Mouse (Mus musculus) myocyte (in vitro differentiated cells): ENCODE data around the gene Myoz1. TPM values are rescaled to one million over a fixed set of nuclear protein-coding genes. Genes with fewer than 3 reads are reported as not detected.

Experiments
- H3K27me3 ChIP-seq: one replicate; pipeline ENCODE4 v1.6.1; 2011; ENCODE audit not compliant: control insufficient read depth, insufficient read depth, insufficient read length
- H3K36me3 ChIP-seq: one replicate; pipeline ENCODE4 v1.6.1; 2011; ENCODE audit not compliant: control insufficient read depth, insufficient read depth
- H3K4me2 ChIP-seq: one replicate; pipeline ENCODE4 v1.6.1; 2011; ENCODE audit warnings: low read depth, control low read depth
- H3K4me3 ChIP-seq: one replicate; pipeline ENCODE4 v1.5.1; 2011; ENCODE audit warnings: mild to moderate bottlenecking, control low read depth, moderate library complexity
- H3K79me2 ChIP-seq: one replicate; pipeline ENCODE4 v1.6.1; 2011; ENCODE audit not compliant: control insufficient read depth, insufficient read depth
- H3ac ChIP-seq: one replicate; pipeline ENCODE4 v1.6.1; 2011; ENCODE audit not compliant: control insufficient read depth, insufficient read length
- CEBPB ChIP-seq: IDR thresholded peaks from 2 replicates; pipeline ENCODE4 v1.6.1; 2011; ENCODE audit warnings: mild to moderate bottlenecking, moderate library complexity; ENCODE audit not compliant: poor library complexity, insufficient read depth, severe bottlenecking
- E2F4 ChIP-seq: IDR thresholded peaks from one replicate; pipeline ENCODE4 v1.6.1; 2011; ENCODE audit warnings: mild to moderate bottlenecking, control low read depth, moderate library complexity; ENCODE audit not compliant: insufficient read depth
- MAX ChIP-seq: IDR thresholded peaks from one replicate; pipeline ENCODE4 v1.6.1; 2011; ENCODE audit warnings: low read depth, mild to moderate bottlenecking, control low read depth
- MYOD1 ChIP-seq, 3 experiments: IDR thresholded peaks; one replicate each; pipeline ENCODE4 v1.6.1; 2011; ENCODE audit warnings: control low read depth in 2 of 3, low read depth in 2 of 3, mild to moderate bottlenecking in 2 of 3, moderate library complexity in 1 of 3; ENCODE audit not compliant: insufficient read length in 2 of 3, control insufficient read depth in 1 of 3
- MYOG ChIP-seq, 3 experiments: IDR thresholded peaks; one replicate each; pipeline ENCODE4 v1.6.1; 2011; ENCODE audit warnings: control low read depth in 2 of 3, low read depth in 2 of 3, mild to moderate bottlenecking in 2 of 3; ENCODE audit not compliant: insufficient read length in 2 of 3, control insufficient read depth in 1 of 3, insufficient read depth in 1 of 3
- POLR2A ChIP-seq: IDR thresholded peaks from one replicate; pipeline ENCODE4 v1.6.1; 2011; ENCODE audit warnings: low read depth, mild to moderate bottlenecking, control low read depth, moderate library complexity; ENCODE audit not compliant: insufficient read length
- POLR2AphosphoS2 ChIP-seq: IDR thresholded peaks from one replicate; pipeline ENCODE4 v1.6.1; 2011; ENCODE audit warnings: low read depth, control low read depth; ENCODE audit not compliant: insufficient read length
- REST ChIP-seq: IDR thresholded peaks from one replicate; pipeline ENCODE4 v1.6.1; 2011; ENCODE audit warnings: mild to moderate bottlenecking, control low read depth, moderate library complexity; ENCODE audit not compliant: insufficient read depth, insufficient read length
- SRF ChIP-seq: IDR thresholded peaks from one replicate; pipeline ENCODE4 v1.6.1; 2011; ENCODE audit warnings: low read depth; ENCODE audit not compliant: control insufficient read depth, insufficient read length
- TCF12 ChIP-seq: IDR thresholded peaks from one replicate; pipeline ENCODE4 v1.6.1; 2011; ENCODE audit warnings: mild to moderate bottlenecking, control low read depth; ENCODE audit not compliant: poor library complexity, insufficient read depth, severe bottlenecking
- TCF3 ChIP-seq: IDR thresholded peaks from one replicate; pipeline ENCODE4 v1.6.1; 2011; ENCODE audit warnings: low read depth, control low read depth; ENCODE audit not compliant: insufficient read length
- USF1 ChIP-seq: IDR thresholded peaks from one replicate; pipeline ENCODE4 v1.6.1; 2011; ENCODE audit warnings: low read depth, mild to moderate bottlenecking, control low read depth, moderate library complexity
- polyA plus RNA-seq: library from polyadenylated mRNA; unstranded; fragments of >200 nt; fragmentation: generic; extraction: Trizol; gene quantifications from one replicate; pipeline ENCODE4 v1.2.1, GENCODE M21; 2012; ENCODE audit warnings: missing spikeins

Myoz1 gene
- polyA plus RNA-seq, 1 experiment, result 8.6 TPM

DNA sequence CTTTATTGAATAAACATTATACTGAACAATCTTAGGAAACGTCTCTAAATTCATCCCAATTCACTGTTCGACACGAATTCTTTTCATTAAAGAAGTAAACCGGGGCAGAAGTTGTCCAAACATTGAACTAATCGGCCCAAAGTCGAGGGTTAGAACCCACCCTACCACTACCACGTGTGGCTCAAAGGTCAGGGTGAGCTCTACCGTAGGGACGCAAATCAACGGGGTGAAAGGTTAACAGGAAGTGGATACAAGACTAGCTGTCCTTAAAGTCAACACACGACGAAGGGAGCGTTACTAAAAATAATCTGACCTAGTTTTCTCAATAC is 17.4 kb upstream of the Myoz1 start:
- H3ac ChIP-seq, result peak overlapping the region; percentile 43
- H3K4me3 ChIP-seq, result peak overlapping the region; percentile 73
- H3K36me3 ChIP-seq, result peaks cover 27% of the 10 kb centered on the region
- peak overlapping the region; percentile 99 for H3K4me2 ChIP-seq
- no peaks in the 10 kb centered on the region for H3K27me3 ChIP-seq
- no peak for TF ChIP-seq E2F4
- no peak for TF ChIP-seq TCF3
- no peak for TF ChIP-seq MYOD1 (IDR thresholded peaks at IDR 0.05; ENCODE audit: control insufficient read depth in 1 of 3, insufficient read length in 2 of 3, low read depth in 2 of 3)
- TF ChIP-seq USF1, result peak; percentile 61
- TF ChIP-seq REST, result no peak
- TF ChIP-seq POLR2AphosphoS2, result no peak
- TF ChIP-seq MAX, result peak; percentile 32
- TF ChIP-seq SRF, result no peak
- H3K79me2 ChIP-seq, result peaks cover 38% of the 10 kb centered on the region

- Histone ChIP-seq H3K4me3 (peak overlapping the region; percentile 73), H3K36me3 (peaks cover 20% of the 10 kb centered on the region), H3K27me3 (no peaks in the 10 kb centered on the region), H3K79me2 (peaks cover 32% of the 10 kb centered on the region), H3ac (no peak overlapping the region), H3K4me2 (peak overlapping the region; percentile 99)
- TF ChIP-seq REST, result no peak
- TF ChIP-seq CEBPB, result no peak
- no peak for TF ChIP-seq MYOG (IDR thresholded peaks at IDR 0.05; ENCODE audit: control insufficient read depth in 1 of 3, insufficient read depth in 1 of 3, insufficient read length in 2 of 3, low read depth in 2 of 3)
These were observed 16.6 kb upstream of the Myoz1 start for GRCm38 (mm10) chr14:20672990-20673389.

GRCm38 (mm10) chr14:20668154-20668810 is 11.9 kb upstream of the Myoz1 start, which contains the start of gene Synpo2l:
TSS of gene Synpo2l (minus strand) at chr14:20668354.
- Histone ChIP-seq H3K27me3 (no peaks in the 10 kb centered on the region), H3K4me3 (peak within 1 kb of the TSS; percentile 25), H3K79me2 (peaks cover 20% of the 10 kb centered on the region), H3K4me2 (peak within 1 kb of the TSS; percentile 84), H3ac (peak within 1 kb of the TSS; percentile 14), H3K36me3 (no peaks in the 10 kb centered on the region)
- TF ChIP-seq CEBPB (0 out of 2 replicates have a peak, but pooled peaks have one; percentile 0), POLR2A (peak; percentile 76), USF1 (no peak), MYOD1 (IDR thresholded peaks at IDR 0.05; ENCODE audit: control insufficient read depth in 1 of 3, insufficient read length in 2 of 3, low read depth in 2 of 3) (peak; percentile 94 to 99 (median 98)), MYOG (IDR thresholded peaks at IDR 0.05; ENCODE audit: control insufficient read depth in 1 of 3, insufficient read depth in 1 of 3, insufficient read length in 2 of 3, low read depth in 2 of 3) (peak in 2 of 3 experiments; percentile 82 to 90), SRF (no peak), REST (no peak), TCF12 (peak; percentile 67), E2F4 (no peak), MAX (no peak), TCF3 (peak; percentile 72), POLR2AphosphoS2 (peak; percentile 79)

DNA sequence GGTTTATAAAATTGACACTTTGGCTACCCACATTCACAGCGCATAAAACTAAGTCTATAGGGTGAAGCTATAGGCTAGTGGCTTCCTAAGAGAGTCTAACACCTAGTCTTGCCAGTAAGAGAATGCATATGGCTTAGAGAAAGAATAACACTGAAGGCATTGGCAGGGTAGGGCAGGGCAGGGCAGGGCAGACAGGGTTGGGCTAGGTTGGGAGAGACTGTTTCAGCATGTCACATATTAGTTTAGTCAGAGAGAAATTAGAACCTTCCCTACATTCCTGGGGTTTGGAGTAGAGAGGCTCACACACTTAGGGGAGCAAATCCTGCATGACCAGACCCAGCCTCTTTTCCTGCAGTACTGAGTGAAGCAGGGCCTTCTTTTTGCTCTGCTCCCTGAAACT is 11.1 kb upstream of the Myoz1 start:
- Histone ChIP-seq H3ac (peak overlapping the region; percentile 14), H3K4me3 (peak overlapping the region; percentile 25)

GRCm38 (mm10) chr14:20664436-20664835 is 8.1 kb upstream of the Myoz1 start:
- H3K79me2 ChIP-seq, result peaks cover 31% of the 10 kb centered on the region
- peak overlapping the region; percentile 20 for H3ac ChIP-seq
- peak overlapping the region; percentile 46 for H3K4me3 ChIP-seq
- H3K27me3 ChIP-seq, result no peaks in the 10 kb centered on the region
- no peaks in the 10 kb centered on the region for H3K36me3 ChIP-seq
- TF ChIP-seq REST (no peak), POLR2A (peak; percentile 26), CEBPB (no peak), E2F4 (no peak), MAX (no peak), USF1 (no peak), POLR2AphosphoS2 (no peak), TCF3 (no peak), TCF12 (peak; percentile 43), MYOD1 (IDR thresholded peaks at IDR 0.05; ENCODE audit: control insufficient read depth in 1 of 3, insufficient read length in 2 of 3, low read depth in 2 of 3) (peak; percentile 81 to 98 (median 87)), SRF (no peak), MYOG (IDR thresholded peaks at IDR 0.05; ENCODE audit: control insufficient read depth in 1 of 3, insufficient read depth in 1 of 3, insufficient read length in 2 of 3, low read depth in 2 of 3) (peak in 1 of 3 experiments; percentile 51)
- peak overlapping the region; percentile 84 for H3K4me2 ChIP-seq

More for the DNA sequence above, 11.1 kb upstream of the Myoz1 start:
- no peaks in the 10 kb centered on the region for H3K36me3 ChIP-seq
- H3K79me2 ChIP-seq, result peaks cover 29% of the 10 kb centered on the region
- TF ChIP-seq MYOG (IDR thresholded peaks at IDR 0.05; ENCODE audit: control insufficient read depth in 1 of 3, insufficient read depth in 1 of 3, insufficient read length in 2 of 3, low read depth in 2 of 3) (no peak), POLR2AphosphoS2 (peak; percentile 52), MYOD1 (IDR thresholded peaks at IDR 0.05; ENCODE audit: control insufficient read depth in 1 of 3, insufficient read length in 2 of 3, low read depth in 2 of 3) (peak in 1 of 3 experiments; percentile 2)
- peak overlapping the region; percentile 84 for H3K4me2 ChIP-seq
- no peaks in the 10 kb centered on the region for H3K27me3 ChIP-seq
